Mouse (Mus musculus): ENCODE results near the gene Mymx.

The Mymx gene

GRCm38 (mm10) chr17:45573087-45573779, 28.7 kb downstream of the Mymx start, which contains the start of gene Hsp90ab1:
TSS of gene Hsp90ab1 (minus strand) at chr17:45573271.
- in situ Hi-C loops (cut with MboI, MseI): no loop called here

GRCm38 (mm10) chr17:45572103-45573086, 29.5 kb downstream of the Mymx start:
- in situ Hi-C loops (cut with MboI, MseI): no loop called here

GRCm38 (mm10) chr17:45569999-45570398, 31.9 kb downstream of the Mymx start:
- in situ Hi-C loops (cut with MboI, MseI): no loop called here

GRCm38 (mm10) chr17:45568990-45569389, 32.9 kb downstream of the Mymx start:
- in situ Hi-C loops (cut with MboI, MseI): no loop called here

GRCm38 (mm10) chr17:45567162-45567601, 34.7 kb downstream of the Mymx start:
- in situ Hi-C loops (cut with MboI, MseI): no loop called here

- in situ Hi-C loops (cut with MboI, MseI): no loop called here
Observed at GRCm38 (mm10) chr17:45566360-45567161, 35.3 kb downstream of the Mymx start.

GRCm38 (mm10) chr17:45566031-45566359, 35.9 kb downstream of the Mymx start:
- in situ Hi-C loops (cut with MboI, MseI): no loop called here

GRCm38 (mm10) chr17:45565103-45565502, 36.8 kb downstream of the Mymx start:
- in situ Hi-C loops (cut with MboI, MseI): no loop called here

GRCm38 (mm10) chr17:45564531-45565084, 37.3 kb downstream of the Mymx start:
- in situ Hi-C loops (cut with MboI, MseI): no loop called here

- in situ Hi-C loops (cut with MboI, MseI): no loop called here
Observed at GRCm38 (mm10) chr17:45563655-45564530, 38.0 kb downstream of the Mymx start, which contains the start of gene Slc35b2. TSS of gene Slc35b2 (plus strand) at chr17:45563874.

- in situ Hi-C loops (cut with MboI, MseI): no loop called here
Observed at GRCm38 (mm10) chr17:45563216-45563615, 38.7 kb downstream of the Mymx start.

- in situ Hi-C loops (cut with MboI, MseI): no loop called here
Observed at GRCm38 (mm10) chr17:45559732-45560525, 42.0 kb downstream of the Mymx start.

GRCm38 (mm10) chr17:45557998-45558862, 43.7 kb downstream of the Mymx start:
- in situ Hi-C loops (cut with MboI, MseI): no loop called here

GRCm38 (mm10) chr17:45557246-45557824, 44.6 kb downstream of the Mymx start:
- in situ Hi-C loops (cut with MboI, MseI): no loop called here

- in situ Hi-C loops (cut with MboI, MseI): no loop called here
Observed at GRCm38 (mm10) chr17:45556514-45557245, 45.2 kb downstream of the Mymx start.

- in situ Hi-C loops (cut with MboI, MseI): no loop called here
Observed at GRCm38 (mm10) chr17:45556107-45556489, 45.8 kb downstream of the Mymx start.

GRCm38 (mm10) chr17:45555452-45556106, 46.3 kb downstream of the Mymx start, which contains the start of gene Nfkbie:
TSS of gene Nfkbie (plus strand) at chr17:45555703.
- in situ Hi-C loops (cut with MboI, MseI): no loop called here

All from regulatory T cell (primary cell).